Mouse (Mus musculus) MEL (cell line): ENCODE results near the gene Sf3b5. TPM values are rescaled to one million over a fixed set of nuclear protein-coding genes. Genes with fewer than 3 reads are reported as not detected.

ENCODE experiments used
- DNase-seq: peaks from one replicate; pipeline ENCODE4 v3.0.0; 2011; ENCODE audit warnings: low read depth, low spot score
- H3K27ac ChIP-seq: 2 replicates; pipeline ENCODE4 v1.5.1; 2012; ENCODE audit warnings: low read depth, mild to moderate bottlenecking, control low read depth, low read length, moderate library complexity; ENCODE audit not compliant: control insufficient read depth
- H3K27me3 ChIP-seq, 2 experiments: fragments of 150-350 bp in 1 of 2; sonication (generic) in 1 of 2; 2 replicates each; pipeline ENCODE4 v1.6.1; 2012; ENCODE audit warnings: low read length in 2 of 2, mild to moderate bottlenecking in 2 of 2, improper control_type of control experiment in 1 of 2, moderate library complexity in 1 of 2; ENCODE audit not compliant: insufficient read depth in 2 of 2, control insufficient read depth in 1 of 2
- H3K36me3 ChIP-seq, 2 experiments: 2 replicates each; pipeline ENCODE4 v1.6.1; 2012 to 2014; ENCODE audit warnings: low read length in 2 of 2, improper control_type of control experiment in 1 of 2, inconsistent platforms in 1 of 2, mild to moderate bottlenecking in 1 of 2; ENCODE audit not compliant: insufficient read depth in 2 of 2, control insufficient read depth in 1 of 2
- H3K4me1 ChIP-seq, 2 experiments: fragments of 150-350 bp in 1 of 2; sonication (generic) in 1 of 2; 2 replicates each; pipeline ENCODE4 v1.6.1; 2012; ENCODE audit warnings: low read length in 2 of 2, improper control_type of control experiment in 1 of 2, mild to moderate bottlenecking in 1 of 2; ENCODE audit not compliant: insufficient read depth in 2 of 2, control insufficient read depth in 1 of 2
- H3K4me3 ChIP-seq, 2 experiments: fragments of 150-350 bp in 1 of 2; sonication (generic) in 1 of 2; 2 replicates each; pipeline ENCODE4 v1.5.1; 2012; ENCODE audit warnings: low read depth in 2 of 2, low read length in 2 of 2, mild to moderate bottlenecking in 2 of 2, moderate library complexity in 2 of 2, control low read depth in 1 of 2, improper control_type of control experiment in 1 of 2; ENCODE audit not compliant: control insufficient read depth in 1 of 2, insufficient read depth in 1 of 2
- H3K79me2 ChIP-seq: 2 replicates; pipeline ENCODE4 v1.6.1; 2012; ENCODE audit warnings: mild to moderate bottlenecking, low read length, moderate library complexity; ENCODE audit not compliant: control insufficient read depth, poor library complexity, insufficient read depth
- H3K9ac ChIP-seq: 2 replicates; pipeline ENCODE4 v1.6.1; 2012; ENCODE audit warnings: low read depth, mild to moderate bottlenecking, control low read depth, low read length, moderate library complexity; ENCODE audit not compliant: control insufficient read depth, poor library complexity, severe bottlenecking
- H3K9me3 ChIP-seq: fragments of 150-350 bp; sonication (generic); replicated peaks from 2 replicates; pipeline ENCODE4 v1.6.1; 2012; ENCODE audit warnings: mild to moderate bottlenecking, low read length, improper control_type of control experiment, moderate library complexity; ENCODE audit not compliant: insufficient read depth
- BHLHE40 ChIP-seq: IDR thresholded peaks from 2 replicates; pipeline ENCODE4 v1.6.1; 2012; ENCODE audit warnings: low read depth, mild to moderate bottlenecking, inconsistent platforms, low read length, improper control_type of control experiment, borderline replicate concordance
- CTCF ChIP-seq, 3 experiments: IDR thresholded peaks in 2 of 3; conservative IDR thresholded peaks in 1 of 3; 2 replicates each; pipeline ENCODE4 v1.5.1; 2011 to 2012; ENCODE audit warnings: low read length in 3 of 3, low read depth in 2 of 3, mild to moderate bottlenecking in 2 of 3, improper control_type of control experiment in 1 of 3, inconsistent platforms in 1 of 3, mixed read lengths in 1 of 3, moderate library complexity in 1 of 3; ENCODE audit not compliant: control insufficient read depth in 1 of 3, insufficient read depth in 1 of 3, poor library complexity in 1 of 3, severe bottlenecking in 1 of 3
- E2F4 ChIP-seq: IDR thresholded peaks from 2 replicates; pipeline ENCODE4 v1.6.1; 2011; ENCODE audit warnings: low read depth, low read length, improper control_type of control experiment, borderline replicate concordance
- ELF1 ChIP-seq: IDR thresholded peaks from 2 replicates; pipeline ENCODE4 v1.6.1; 2014; ENCODE audit warnings: low read depth, mild to moderate bottlenecking, inconsistent platforms, low read length, improper control_type of control experiment, moderate library complexity
- EP300 ChIP-seq, 2 experiments: IDR thresholded peaks; 2 replicates each; pipeline ENCODE4 v1.6.1; 2011; ENCODE audit warnings: improper control_type of control experiment in 2 of 2, low read length in 2 of 2, low read depth in 1 of 2, mild to moderate bottlenecking in 1 of 2
- GABPA ChIP-seq: IDR thresholded peaks from 2 replicates; pipeline ENCODE4 v1.6.1; 2012; ENCODE audit warnings: low read depth, mild to moderate bottlenecking, inconsistent platforms, low read length, improper control_type of control experiment, moderate library complexity
- HCFC1 ChIP-seq: IDR thresholded peaks from 2 replicates; pipeline ENCODE4 v1.6.1; 2012; ENCODE audit warnings: low read depth, mild to moderate bottlenecking, inconsistent platforms, low read length, improper control_type of control experiment, moderate library complexity
- JUND ChIP-seq: IDR thresholded peaks from 2 replicates; pipeline ENCODE4 v1.6.1; 2011; ENCODE audit warnings: low read depth, mild to moderate bottlenecking, improper control_type of control experiment, low read length
- KAT2A ChIP-seq: conservative IDR thresholded peaks from 2 replicates; pipeline ENCODE4 v1.6.1; 2012; ENCODE audit warnings: low read depth, low read length, improper control_type of control experiment, inconsistent platforms
- MAFK ChIP-seq: IDR thresholded peaks from 2 replicates; pipeline ENCODE4 v1.6.1; 2011; ENCODE audit warnings: low read depth, mild to moderate bottlenecking, low read length, improper control_type of control experiment, borderline replicate concordance
- MAX ChIP-seq: IDR thresholded peaks from 2 replicates; pipeline ENCODE4 v1.6.1; 2011; ENCODE audit warnings: low read length, improper control_type of control experiment
- MAZ ChIP-seq: IDR thresholded peaks from 2 replicates; pipeline ENCODE4 v1.6.1; 2012; ENCODE audit warnings: low read depth, mild to moderate bottlenecking, inconsistent platforms, low read length, improper control_type of control experiment
- MEF2A ChIP-seq: IDR thresholded peaks from 2 replicates; pipeline ENCODE4 v1.6.1; 2014; ENCODE audit warnings: low read depth, mild to moderate bottlenecking, inconsistent platforms, low read length, improper control_type of control experiment; ENCODE audit not compliant: poor library complexity, insufficient replicate concordance, severe bottlenecking; ENCODE audit errors: extremely low read depth
- MYB ChIP-seq: IDR thresholded peaks from 2 replicates; pipeline ENCODE4 v1.6.1; 2011; ENCODE audit warnings: mild to moderate bottlenecking, low read depth, low read length, improper control_type of control experiment
- NRF1 ChIP-seq: IDR thresholded peaks from 2 replicates; pipeline ENCODE4 v1.6.1; 2014; ENCODE audit warnings: low read depth, mild to moderate bottlenecking, inconsistent platforms, low read length, improper control_type of control experiment, moderate library complexity; ENCODE audit not compliant: poor library complexity, insufficient read depth, severe bottlenecking
- POLR2A ChIP-seq, 2 experiments: IDR thresholded peaks; 2 replicates each; pipeline ENCODE4 v1.6.1; 2011 to 2012; ENCODE audit warnings: low read length in 2 of 2, mild to moderate bottlenecking in 2 of 2, control low read depth in 1 of 2, improper control_type of control experiment in 1 of 2, low read depth in 1 of 2, moderate library complexity in 1 of 2; ENCODE audit not compliant: control insufficient read depth in 1 of 2, insufficient read depth in 1 of 2, poor library complexity in 1 of 2
- POLR2AphosphoS5 ChIP-seq: IDR thresholded peaks from 2 replicates; pipeline ENCODE4 v1.6.1; 2012; ENCODE audit warnings: low read depth, borderline replicate concordance, mild to moderate bottlenecking, inconsistent platforms, low read length, moderate library complexity, mixed read lengths
- RAD21 ChIP-seq: IDR thresholded peaks from 2 replicates; pipeline ENCODE4 v1.6.1; 2011; ENCODE audit warnings: mild to moderate bottlenecking, low read depth, low read length, improper control_type of control experiment
- RCOR1 ChIP-seq: IDR thresholded peaks from 2 replicates; pipeline ENCODE4 v1.6.1; 2012; ENCODE audit warnings: low read depth, mild to moderate bottlenecking, inconsistent platforms, low read length, improper control_type of control experiment
- SMC3 ChIP-seq: IDR thresholded peaks from 2 replicates; pipeline ENCODE4 v1.6.1; 2011; ENCODE audit warnings: low read depth, low read length, improper control_type of control experiment
- TAL1 ChIP-seq: IDR thresholded peaks from 2 replicates; pipeline ENCODE4 v1.6.1; 2012; ENCODE audit warnings: mild to moderate bottlenecking, inconsistent platforms, low read length, moderate library complexity, mixed read lengths
- TCF12 ChIP-seq: IDR thresholded peaks from 2 replicates; pipeline ENCODE4 v1.6.1; 2014; ENCODE audit warnings: low read depth, mild to moderate bottlenecking, inconsistent platforms, low read length, improper control_type of control experiment, moderate library complexity
- USF1 ChIP-seq: IDR thresholded peaks from 2 replicates; pipeline ENCODE4 v1.6.1; 2014; ENCODE audit warnings: low read depth, mild to moderate bottlenecking, inconsistent platforms, low read length, improper control_type of control experiment, moderate library complexity
- USF2 ChIP-seq, 2 experiments: IDR thresholded peaks; 2 replicates each; pipeline ENCODE4 v1.6.1; 2011 to 2012; ENCODE audit warnings: improper control_type of control experiment in 2 of 2, low read length in 2 of 2, borderline replicate concordance in 1 of 2, inconsistent platforms in 1 of 2, low read depth in 1 of 2, mild to moderate bottlenecking in 1 of 2; ENCODE audit not compliant: insufficient read depth in 1 of 2
- ZC3H11A ChIP-seq: IDR thresholded peaks from 2 replicates; pipeline ENCODE4 v1.6.1; 2012; ENCODE audit warnings: low read depth, mild to moderate bottlenecking, inconsistent platforms, low read length, improper control_type of control experiment
- polyA plus RNA-seq, 2 experiments: library from polyadenylated mRNA; stranded (reverse) in 1 of 2; unstranded in 1 of 2; fragments of >175 nt in 1 of 2; fragments of >200 nt in 1 of 2; gene quantifications; 2 replicates each; pipeline versions ENCODE4 v1.2.1 to v1.2.4; 2012; ENCODE audit warnings: low replicate concordance in 2 of 2, low read depth in 1 of 2; ENCODE audit not compliant: insufficient read length in 2 of 2, insufficient read depth in 1 of 2, missing spikeins in 1 of 2
- total RNA-seq: library from RNA; depleted of rRNA; stranded (reverse); fragments of 300-350 nt; gene quantifications from 2 replicates; pipeline ENCODE4 v1.2.3, GENCODE M21; 2012

Gene Sf3b5
- total and polyA plus RNA-seq, 3 experiments, result 16.6 to 57.4 TPM; not detected in 1

- H3K4me1 ChIP-seq, result no peaks in the 10 kb centered on the region
Measured at GRCm38 (mm10) chr10:13018510-13018909, 13.4 kb downstream of the Sf3b5 start.

GRCm38 (mm10) chr10:13019026-13019425, 13.9 kb downstream of the Sf3b5 start:
- no peaks in the 10 kb centered on the region; a peak in 1 of 4 replicates for H3K36me3 ChIP-seq

More at GRCm38 (mm10) chr10:13018510-13018909, 13.4 kb downstream of the Sf3b5 start:
- H3K27ac ChIP-seq, result no peak overlapping the region
- no peaks in the 10 kb centered on the region for H3K79me2 ChIP-seq
- H3K4me3 ChIP-seq, result no peak overlapping the region
- H3K9ac ChIP-seq, result no peak overlapping the region
- H3K27me3 ChIP-seq, result no peaks in the 10 kb centered on the region
- no peaks in the 10 kb centered on the region for H3K9me3 ChIP-seq
- TF ChIP-seq CTCF (IDR thresholded peaks at IDR 0.05 in 2 of 3, conservative IDR thresholded peaks at IDR 0.05 in 1 of 3; ENCODE audit: control insufficient read depth in 1 of 3, insufficient read depth in 1 of 3, low read depth in 2 of 3, low read length in 3 of 3, poor library complexity in 1 of 3, severe bottlenecking in 1 of 3) (peak; percentile 52 to 80 (median 64)), TCF12 (no peak), ZC3H11A (peak; percentile 44; the same call in 1 of the 2 replicates), SMC3 (peak; percentile 73), RAD21 (peak; percentile 48)
- DNase-seq, result peak; percentile 51
- H3K36me3 ChIP-seq, result no peaks in the 10 kb centered on the region; a peak in 1 of 4 replicates

GRCm38 (mm10) chr10:13022103-13022502, 17.0 kb downstream of the Sf3b5 start:
- no peaks in the 10 kb centered on the region for H3K36me3 ChIP-seq
- no peaks in the 10 kb centered on the region for H3K4me1 ChIP-seq
- H3K4me3 ChIP-seq, result no peak overlapping the region
- no peaks in the 10 kb centered on the region for H3K27me3 ChIP-seq
- no peaks in the 10 kb centered on the region for H3K9me3 ChIP-seq
- no peaks in the 10 kb centered on the region for H3K79me2 ChIP-seq
- TF ChIP-seq GABPA (no peak), MAFK (no peak), KAT2A (no peak), POLR2AphosphoS5 (no peak), JUND (no peak), POLR2A (IDR thresholded peaks at IDR 0.05; ENCODE audit: control insufficient read depth in 1 of 2, insufficient read depth in 1 of 2, low read depth in 1 of 2, low read length in 2 of 2, poor library complexity in 1 of 2) (no peak), ZC3H11A (no peak), SMC3 (no peak), E2F4 (no peak), MAZ (no peak), USF2 (IDR thresholded peaks at IDR 0.05; ENCODE audit: borderline replicate concordance in 1 of 2, insufficient read depth in 1 of 2, low read depth in 1 of 2, low read length in 2 of 2) (no peak), USF1 (no peak), NRF1 (no peak), ELF1 (no peak), MEF2A (no peak)
- DNase-seq, result no peak
- no peak overlapping the region for H3K27ac ChIP-seq
- H3K9ac ChIP-seq, result no peak overlapping the region

More at GRCm38 (mm10) chr10:13019026-13019425, 13.9 kb downstream of the Sf3b5 start:
- H3K4me3 ChIP-seq, result no peak overlapping the region
- H3K27ac ChIP-seq, result no peak overlapping the region
- H3K79me2 ChIP-seq, result no peaks in the 10 kb centered on the region
- H3K4me1 ChIP-seq, result no peaks in the 10 kb centered on the region
- TF ChIP-seq HCFC1 (no peak), TAL1 (no peak), RAD21 (no peak), KAT2A (no peak), EP300 (IDR thresholded peaks at IDR 0.05; ENCODE audit: low read depth in 1 of 2, low read length in 2 of 2) (no peak), JUND (no peak), CTCF (IDR thresholded peaks at IDR 0.05 in 2 of 3, conservative IDR thresholded peaks at IDR 0.05 in 1 of 3; ENCODE audit: control insufficient read depth in 1 of 3, insufficient read depth in 1 of 3, low read depth in 2 of 3, low read length in 3 of 3, poor library complexity in 1 of 3, severe bottlenecking in 1 of 3) (no peak), RCOR1 (no peak), NRF1 (no peak), MAZ (no peak), MAX (no peak), ELF1 (no peak), BHLHE40 (no peak), E2F4 (no peak), USF2 (IDR thresholded peaks at IDR 0.05; ENCODE audit: borderline replicate concordance in 1 of 2, insufficient read depth in 1 of 2, low read depth in 1 of 2, low read length in 2 of 2) (no peak), MYB (no peak)
- H3K27me3 ChIP-seq, result no peaks in the 10 kb centered on the region
- no peaks in the 10 kb centered on the region for H3K9me3 ChIP-seq
- no peak for DNase-seq
- H3K9ac ChIP-seq, result no peak overlapping the region
